Mouse (Mus musculus) heart, embryonic 11.5 days (tissue): ENCODE results near the gene Prrc2c. TPM values are rescaled to one million over a fixed set of nuclear protein-coding genes. Genes with fewer than 3 reads are reported as not detected.
"Not testable (repeated sequence)": the region's sequence is repeated elsewhere in the genome, so short reads cannot be mapped to it uniquely, and the experiment has no call there.

Source experiments
- ATAC-seq: fragments of 200-750 bp; cut with Nextera tagmentation; replicated peaks from 2 replicates; pipeline ENCODE4 v1.8.0; 2017; ENCODE audit warnings: moderate library complexity; ENCODE audit not compliant: insufficient number of reproducible peaks, low FRiP score, low TSS enrichment
- H3K27ac ChIP-seq: fragments of 300-500 bp; sonication (generic); 2 replicates; pipeline ENCODE4 v1.5.1; 2014; ENCODE audit warnings: mild to moderate bottlenecking, low read depth, low read length
- H3K27me3 ChIP-seq: fragments of 300-500 bp; sonication (generic); 2 replicates; pipeline ENCODE4 v1.6.1; 2014; ENCODE audit warnings: mild to moderate bottlenecking, low read length, mixed read lengths; ENCODE audit not compliant: control insufficient read depth, insufficient read depth
- H3K36me3 ChIP-seq: fragments of 300-500 bp; sonication (generic); 2 replicates; pipeline ENCODE4 v1.6.1; 2014; ENCODE audit warnings: mild to moderate bottlenecking, low read length, moderate library complexity, mixed read lengths; ENCODE audit not compliant: control insufficient read depth, insufficient read depth
- H3K4me1 ChIP-seq: fragments of 300-500 bp; sonication (generic); 2 replicates; pipeline ENCODE4 v1.6.1; 2014; ENCODE audit warnings: low read length; ENCODE audit not compliant: control insufficient read depth, insufficient read depth
- H3K4me2 ChIP-seq: fragments of 300-500 bp; sonication (generic); 2 replicates; pipeline ENCODE4 v1.6.1; 2014; ENCODE audit warnings: mild to moderate bottlenecking, moderate library complexity
- H3K4me3 ChIP-seq: fragments of 300-500 bp; sonication (generic); 2 replicates; pipeline ENCODE4 v1.5.1; 2014; ENCODE audit warnings: low read depth, low read length
- H3K9ac ChIP-seq: fragments of 300-500 bp; sonication (generic); 2 replicates; pipeline ENCODE4 v1.6.1; 2014; ENCODE audit warnings: mild to moderate bottlenecking, low read depth, low read length, moderate library complexity
- H3K9me3 ChIP-seq: fragments of 300-500 bp; sonication (generic); replicated peaks from 2 replicates; pipeline ENCODE4 v1.6.1; 2016; ENCODE audit warnings: low read length; ENCODE audit not compliant: control insufficient read depth
- WGBS: fragments of 180-500 bp; shearing (Covaris S2); extraction: QIAGEN DNeasy Blood & Tissue Kit; methylation state at CpG from one replicate; pipeline ENCODE4 v1.1.7; 2014; ENCODE audit not compliant: insufficient replicate concordance; 5-methylcytosine and 5-hydroxymethylcytosine counted together
- polyA plus RNA-seq: library from polyadenylated mRNA; unstranded; fragments of >200 nt; fragmentation: Nextera tagmentation; extraction: Ambion mirVana; gene quantifications from 2 replicates; pipeline ENCODE4 v1.2.1, GENCODE M21; 2014

Gene Prrc2c
- polyA plus RNA-seq, result 84.2 and 109 TPM in 2 replicates

DNA sequence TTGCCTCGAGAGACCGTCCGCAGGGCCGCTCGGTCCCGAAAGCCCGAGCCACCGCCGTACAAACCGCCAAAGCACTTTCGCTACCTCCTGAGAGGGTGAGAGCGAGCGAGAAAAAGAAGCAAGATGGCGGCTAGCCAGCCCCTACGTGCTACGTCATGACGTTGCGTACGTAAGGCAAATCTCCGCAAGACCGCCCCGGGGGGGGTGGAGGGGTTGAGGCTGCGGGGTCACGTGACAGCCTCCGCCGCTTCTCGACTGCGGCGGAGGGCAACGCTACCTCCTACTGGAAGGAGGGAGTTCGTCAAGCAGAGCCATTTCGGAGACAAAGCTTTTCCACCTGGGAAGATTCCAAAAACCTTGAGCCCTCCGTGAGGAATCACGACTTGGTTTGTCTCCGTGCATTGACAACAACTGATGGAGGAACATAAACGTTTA lies at the start of gene Prrc2c:
TSS of gene Prrc2c (minus strand) at position 156 of the 435 bp plus-strand sequence.
- Histone ChIP-seq H3K4me2 (peak within 1 kb of the TSS; percentile 88), H3K4me1 (peaks cover 13% of the 10 kb centered on the region), H3K36me3 (no peaks in the 10 kb centered on the region), H3K9me3 (no peaks in the 10 kb centered on the region), H3K4me3 (peak within 1 kb of the TSS; percentile 82), H3K27ac (peak within 1 kb of the TSS; percentile 99), H3K27me3 (no peaks in the 10 kb centered on the region), H3K9ac (peak within 1 kb of the TSS; percentile 96)
- WGBS, result under 1% methylated on average over 36 of the region's 36 CpGs
- ATAC-seq, result peak; percentile 96

DNA sequence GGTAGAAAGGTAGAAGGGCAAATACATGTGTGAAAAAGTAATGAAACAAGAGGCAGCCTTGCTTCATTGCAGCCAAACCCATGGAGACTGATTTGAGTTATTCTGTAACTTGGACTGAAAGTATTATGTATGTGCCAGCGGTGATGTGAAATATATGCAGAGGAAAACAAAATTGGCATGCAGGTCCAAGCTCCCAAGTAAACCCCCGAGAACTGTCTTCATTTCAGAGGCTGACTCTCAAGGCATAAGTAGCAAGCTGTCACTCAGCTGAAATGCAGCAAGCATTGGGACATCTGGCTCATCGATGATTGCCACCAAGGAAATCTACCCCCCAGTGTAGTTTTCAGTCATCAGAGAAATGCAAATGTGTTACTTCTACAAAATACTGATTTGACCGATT lies 44.9 kb upstream of the Prrc2c start:
- Histone ChIP-seq H3K36me3 (no peaks in the 10 kb centered on the region), H3K4me2 (no peak overlapping the region), H3K9me3 (no peaks in the 10 kb centered on the region), H3K9ac (no peak overlapping the region), H3K27me3 (no peaks in the 10 kb centered on the region), H3K27ac (no peak overlapping the region), H3K4me3 (no peak overlapping the region), H3K4me1 (no peaks in the 10 kb centered on the region)
- no peak for ATAC-seq
- 71% methylated on average over 4 of the region's 4 CpGs for WGBS

DNA sequence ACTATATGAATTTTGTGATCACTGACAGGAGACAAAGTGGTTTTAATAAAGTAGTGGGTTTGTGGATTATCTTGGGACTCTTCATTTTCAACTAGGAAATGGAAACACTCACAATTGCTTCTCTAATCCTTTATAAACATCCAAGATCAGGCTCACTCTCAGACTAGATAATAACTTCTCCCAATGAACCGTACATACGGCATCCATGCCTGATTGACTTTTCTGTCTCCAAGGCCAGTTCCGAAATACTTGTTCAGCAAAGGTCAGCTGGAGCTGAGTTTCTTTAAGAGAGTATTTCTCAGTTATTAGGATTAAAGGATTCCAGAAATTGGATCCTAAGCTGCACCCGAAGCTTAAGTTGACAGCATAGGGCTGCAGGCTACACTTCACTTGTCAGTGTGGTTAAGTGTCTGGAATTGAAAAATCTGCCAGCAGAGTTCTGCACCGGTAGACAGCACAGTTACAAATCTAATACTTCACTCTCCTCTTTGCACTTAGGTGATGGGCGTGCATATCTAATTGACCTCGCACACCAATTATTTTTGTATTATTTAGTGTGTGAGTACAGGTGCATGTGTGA lies 43.4 kb upstream of the Prrc2c start:
- Histone ChIP-seq H3K4me3 (no peak overlapping the region), H3K27me3 (no peaks in the 10 kb centered on the region), H3K9ac (no peak overlapping the region), H3K9me3 (no peaks in the 10 kb centered on the region), H3K4me2 (no peak overlapping the region), H3K27ac (no peak overlapping the region), H3K36me3 (no peaks in the 10 kb centered on the region), H3K4me1 (no peaks in the 10 kb centered on the region)
- 83% methylated on average over 7 of the region's 7 CpGs for WGBS
- no peak for ATAC-seq

DNA sequence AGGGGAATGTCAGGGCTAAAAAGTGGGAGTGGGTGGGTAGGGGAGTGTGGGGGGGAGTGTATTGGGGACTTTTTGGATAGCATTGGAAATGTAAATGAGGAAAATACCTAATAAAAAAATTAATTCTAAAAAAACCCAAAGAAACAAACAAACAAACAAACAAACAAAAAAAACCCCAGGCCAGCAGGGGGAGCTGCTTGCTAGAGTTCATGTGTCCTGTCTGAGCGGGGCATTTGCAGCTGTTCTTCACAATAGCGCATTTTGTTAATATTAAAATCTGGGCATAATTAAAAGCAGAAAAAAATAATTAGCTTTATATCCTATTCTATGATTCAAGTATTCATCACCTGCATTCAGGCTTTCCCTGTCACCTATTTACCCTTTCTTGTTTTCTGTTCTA lies 40.7 kb upstream of the Prrc2c start:
- H3K9me3 ChIP-seq, H3K27me3 ChIP-seq, H3K36me3 ChIP-seq, H3K9ac ChIP-seq, H3K4me1 ChIP-seq, H3K4me3 ChIP-seq, ATAC-seq, H3K4me2 ChIP-seq, H3K27ac ChIP-seq: not testable (repeated sequence)
- 81% methylated on average over 2 of the region's 2 CpGs for WGBS

DNA sequence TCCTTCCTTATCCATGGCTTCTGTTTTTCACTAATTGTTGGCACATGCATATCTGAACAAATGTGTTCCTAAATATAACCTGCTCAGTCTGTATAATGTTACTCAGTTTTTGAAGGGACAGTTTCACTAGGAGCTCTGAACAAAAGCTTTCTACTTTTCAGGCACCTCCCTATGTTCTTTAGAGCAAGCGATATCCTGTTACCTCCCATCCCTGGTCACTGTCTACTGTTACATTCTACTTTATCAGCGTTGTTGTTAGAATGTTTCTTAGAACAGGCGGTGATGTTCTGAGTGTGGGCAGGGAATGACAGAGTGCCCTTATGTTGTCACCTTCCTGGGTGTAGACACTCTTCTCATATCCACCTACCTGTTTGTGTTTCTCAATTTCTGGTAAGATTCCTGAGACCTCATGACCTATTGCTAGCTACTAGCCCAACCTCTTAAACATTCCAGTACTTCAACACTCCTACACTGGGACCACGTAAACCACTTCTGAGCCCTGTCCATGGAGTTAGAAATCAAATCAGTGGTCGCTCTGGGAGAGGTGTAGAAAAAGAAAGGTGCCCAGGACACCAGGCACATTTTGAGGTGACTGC lies 37.7 kb upstream of the Prrc2c start:
- no peak overlapping the region for H3K27ac ChIP-seq
- ATAC-seq, result no peak; the same call in 1 of the 2 replicates
- H3K27me3 ChIP-seq, result no peaks in the 10 kb centered on the region
- H3K4me3 ChIP-seq, result no peak overlapping the region
- WGBS, result 57% methylated on average over 5 of the region's 5 CpGs
- no peaks in the 10 kb centered on the region for H3K36me3 ChIP-seq
- no peaks in the 10 kb centered on the region for H3K9me3 ChIP-seq
- no peak overlapping the region for H3K9ac ChIP-seq
- no peaks in the 10 kb centered on the region for H3K4me1 ChIP-seq
- H3K4me2 ChIP-seq, result no peak overlapping the region

DNA sequence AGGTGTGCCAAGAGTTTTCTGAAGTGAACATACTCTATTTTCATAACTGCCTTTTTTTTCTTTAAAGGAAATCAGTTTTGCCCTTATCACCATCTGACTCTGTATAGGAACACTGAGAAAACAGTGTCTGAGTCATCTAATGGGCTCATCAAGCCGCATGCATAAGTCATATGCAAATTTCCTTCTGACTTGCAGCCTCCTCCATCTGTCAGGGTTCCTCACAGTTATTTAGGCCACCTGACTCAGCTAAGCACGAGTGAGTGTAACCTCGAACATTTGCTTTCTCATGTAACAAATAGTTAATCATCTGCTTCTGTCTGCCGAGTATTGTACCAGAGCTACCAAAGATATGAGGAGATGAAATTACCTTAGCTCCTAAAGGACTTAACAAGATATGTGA lies 33.3 kb upstream of the Prrc2c start:
- H3K27ac ChIP-seq, result no peak overlapping the region
- 65% methylated on average over 4 of the region's 4 CpGs for WGBS
- no peak for ATAC-seq
- H3K4me1 ChIP-seq, result no peaks in the 10 kb centered on the region
- no peak overlapping the region for H3K4me3 ChIP-seq
- no peak overlapping the region for H3K9ac ChIP-seq
- no peaks in the 10 kb centered on the region for H3K36me3 ChIP-seq
- no peaks in the 10 kb centered on the region for H3K9me3 ChIP-seq
- no peak overlapping the region for H3K4me2 ChIP-seq
- H3K27me3 ChIP-seq, result no peaks in the 10 kb centered on the region

DNA sequence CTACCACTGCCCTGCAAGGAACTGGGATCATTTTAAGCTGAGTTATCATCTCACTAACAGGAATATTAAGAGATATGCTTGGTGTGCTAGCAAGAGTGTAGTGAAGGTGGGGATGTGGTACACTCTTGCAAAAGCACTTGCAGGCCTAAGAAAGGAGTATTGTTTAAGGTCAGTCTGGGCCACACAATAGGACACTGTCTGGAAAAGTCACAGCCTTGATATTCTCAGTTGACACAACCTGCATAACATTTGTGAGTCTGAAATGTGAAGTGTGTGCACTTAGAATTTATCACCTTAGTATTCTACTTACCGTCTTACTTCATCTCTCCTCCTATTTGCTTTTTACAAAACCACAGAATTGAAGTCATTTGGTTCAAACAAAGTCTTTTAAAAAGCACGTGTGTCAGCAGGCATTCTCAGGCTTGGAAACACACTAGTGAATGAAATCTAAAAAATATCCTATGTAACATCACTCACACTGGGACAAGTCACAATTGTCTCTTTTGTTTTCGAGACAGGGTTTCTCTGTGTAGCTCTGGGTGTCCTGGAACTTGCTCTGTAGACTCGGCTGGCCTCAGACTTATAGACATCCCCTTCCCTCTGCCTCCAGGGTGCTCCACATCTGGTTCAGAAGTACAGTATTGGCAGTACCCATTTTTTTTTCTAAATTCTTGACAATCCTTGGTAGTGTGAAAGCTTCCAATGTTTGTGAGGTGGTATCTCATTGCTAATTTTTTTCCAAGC lies 31.4 kb upstream of the Prrc2c start:
- 70% methylated on average over 4 of the region's 4 CpGs for WGBS
- Histone ChIP-seq H3K9ac (no peak overlapping the region), H3K4me2 (no peak overlapping the region)

DNA sequence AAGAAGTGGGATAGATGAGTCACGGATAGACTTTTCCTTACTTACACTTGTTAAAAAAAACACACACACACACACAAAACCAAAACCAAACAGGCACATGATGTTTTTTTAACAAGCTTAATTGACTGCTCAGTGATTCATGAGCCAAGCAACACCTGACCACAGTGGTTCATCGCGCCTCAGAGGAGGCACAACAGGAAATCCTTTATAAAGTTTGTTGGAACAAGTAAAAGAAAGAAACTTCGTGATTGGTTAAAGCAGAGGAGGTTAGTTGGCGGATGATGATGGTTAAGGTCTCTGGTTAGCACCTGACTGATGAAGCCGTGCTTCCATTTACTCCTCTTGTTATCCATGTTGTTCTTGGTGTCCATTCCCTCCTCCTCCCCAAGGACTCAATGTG lies 11.7 kb upstream of the Prrc2c start:
- Histone ChIP-seq H3K27ac (no peak overlapping the region), H3K27me3 (no peaks in the 10 kb centered on the region), H3K4me3 (no peak overlapping the region), H3K9me3 (no peaks in the 10 kb centered on the region), H3K4me1 (no peaks in the 10 kb centered on the region), H3K4me2 (no peak overlapping the region), H3K9ac (no peak overlapping the region), H3K36me3 (no peaks in the 10 kb centered on the region)
- ATAC-seq, result no peak
- 86% methylated on average over 6 of the region's 6 CpGs for WGBS

More for the DNA sequence above, 31.4 kb upstream of the Prrc2c start:
- Histone ChIP-seq H3K9me3 (no peaks in the 10 kb centered on the region), H3K27me3 (no peaks in the 10 kb centered on the region), H3K4me1 (no peaks in the 10 kb centered on the region), H3K27ac (no peak overlapping the region), H3K4me3 (no peak overlapping the region), H3K36me3 (no peaks in the 10 kb centered on the region)
- no peak for ATAC-seq
